Mouse (Mus musculus) MEL (cell line): ENCODE measurements around the gene Cntnap5c. TPM values are rescaled to one million over a fixed set of nuclear protein-coding genes. Genes with fewer than 3 reads are reported as not detected.

ENCODE experiments used
- DNase-seq: peaks from one replicate; pipeline ENCODE4 v3.0.0; 2011; ENCODE audit warnings: low read depth, low spot score
- H3K27ac ChIP-seq: 2 replicates; pipeline ENCODE4 v1.5.1; 2012; ENCODE audit warnings: low read depth, mild to moderate bottlenecking, control low read depth, low read length, moderate library complexity; ENCODE audit not compliant: control insufficient read depth
- H3K27me3 ChIP-seq, 2 experiments: fragments of 150-350 bp in 1 of 2; sonication (generic) in 1 of 2; 2 replicates each; pipeline ENCODE4 v1.6.1; 2012; ENCODE audit warnings: low read length in 2 of 2, mild to moderate bottlenecking in 2 of 2, improper control_type of control experiment in 1 of 2, moderate library complexity in 1 of 2; ENCODE audit not compliant: insufficient read depth in 2 of 2, control insufficient read depth in 1 of 2
- H3K36me3 ChIP-seq, 2 experiments: 2 replicates each; pipeline ENCODE4 v1.6.1; 2012 to 2014; ENCODE audit warnings: low read length in 2 of 2, improper control_type of control experiment in 1 of 2, inconsistent platforms in 1 of 2, mild to moderate bottlenecking in 1 of 2; ENCODE audit not compliant: insufficient read depth in 2 of 2, control insufficient read depth in 1 of 2
- H3K4me1 ChIP-seq, 2 experiments: fragments of 150-350 bp in 1 of 2; sonication (generic) in 1 of 2; 2 replicates each; pipeline ENCODE4 v1.6.1; 2012; ENCODE audit warnings: low read length in 2 of 2, improper control_type of control experiment in 1 of 2, mild to moderate bottlenecking in 1 of 2; ENCODE audit not compliant: insufficient read depth in 2 of 2, control insufficient read depth in 1 of 2
- H3K4me3 ChIP-seq, 2 experiments: fragments of 150-350 bp in 1 of 2; sonication (generic) in 1 of 2; 2 replicates each; pipeline ENCODE4 v1.5.1; 2012; ENCODE audit warnings: low read depth in 2 of 2, low read length in 2 of 2, mild to moderate bottlenecking in 2 of 2, moderate library complexity in 2 of 2, control low read depth in 1 of 2, improper control_type of control experiment in 1 of 2; ENCODE audit not compliant: control insufficient read depth in 1 of 2, insufficient read depth in 1 of 2
- H3K79me2 ChIP-seq: 2 replicates; pipeline ENCODE4 v1.6.1; 2012; ENCODE audit warnings: mild to moderate bottlenecking, low read length, moderate library complexity; ENCODE audit not compliant: control insufficient read depth, poor library complexity, insufficient read depth
- H3K9ac ChIP-seq: 2 replicates; pipeline ENCODE4 v1.6.1; 2012; ENCODE audit warnings: low read depth, mild to moderate bottlenecking, control low read depth, low read length, moderate library complexity; ENCODE audit not compliant: control insufficient read depth, poor library complexity, severe bottlenecking
- H3K9me3 ChIP-seq: fragments of 150-350 bp; sonication (generic); replicated peaks from 2 replicates; pipeline ENCODE4 v1.6.1; 2012; ENCODE audit warnings: mild to moderate bottlenecking, low read length, improper control_type of control experiment, moderate library complexity; ENCODE audit not compliant: insufficient read depth
- E2F4 ChIP-seq: IDR thresholded peaks from 2 replicates; pipeline ENCODE4 v1.6.1; 2011; ENCODE audit warnings: low read depth, low read length, improper control_type of control experiment, borderline replicate concordance
- ELF1 ChIP-seq: IDR thresholded peaks from 2 replicates; pipeline ENCODE4 v1.6.1; 2014; ENCODE audit warnings: low read depth, mild to moderate bottlenecking, inconsistent platforms, low read length, improper control_type of control experiment, moderate library complexity
- EP300 ChIP-seq, 2 experiments: IDR thresholded peaks; 2 replicates each; pipeline ENCODE4 v1.6.1; 2011; ENCODE audit warnings: improper control_type of control experiment in 2 of 2, low read length in 2 of 2, low read depth in 1 of 2, mild to moderate bottlenecking in 1 of 2
- ETS1 ChIP-seq: IDR thresholded peaks from 2 replicates; pipeline ENCODE4 v1.6.1; 2012; ENCODE audit warnings: low read depth, mild to moderate bottlenecking, inconsistent platforms, low read length, improper control_type of control experiment, moderate library complexity
- GABPA ChIP-seq: IDR thresholded peaks from 2 replicates; pipeline ENCODE4 v1.6.1; 2012; ENCODE audit warnings: low read depth, mild to moderate bottlenecking, inconsistent platforms, low read length, improper control_type of control experiment, moderate library complexity
- GATA1 ChIP-seq: IDR thresholded peaks from 2 replicates; pipeline ENCODE4 v1.6.1; 2011; ENCODE audit warnings: low read depth, low read length, improper control_type of control experiment
- HCFC1 ChIP-seq: IDR thresholded peaks from 2 replicates; pipeline ENCODE4 v1.6.1; 2012; ENCODE audit warnings: low read depth, mild to moderate bottlenecking, inconsistent platforms, low read length, improper control_type of control experiment, moderate library complexity
- MAX ChIP-seq: IDR thresholded peaks from 2 replicates; pipeline ENCODE4 v1.6.1; 2011; ENCODE audit warnings: low read length, improper control_type of control experiment
- MEF2A ChIP-seq: IDR thresholded peaks from 2 replicates; pipeline ENCODE4 v1.6.1; 2014; ENCODE audit warnings: low read depth, mild to moderate bottlenecking, inconsistent platforms, low read length, improper control_type of control experiment; ENCODE audit not compliant: poor library complexity, insufficient replicate concordance, severe bottlenecking; ENCODE audit errors: extremely low read depth
- MXI1 ChIP-seq: IDR thresholded peaks from 2 replicates; pipeline ENCODE4 v1.6.1; 2011; ENCODE audit warnings: mild to moderate bottlenecking, low read depth, low read length, improper control_type of control experiment
- POLR2AphosphoS2 ChIP-seq: IDR thresholded peaks from 2 replicates; pipeline ENCODE4 v1.6.1; 2011; ENCODE audit warnings: low read length, improper control_type of control experiment
- POLR2AphosphoS5 ChIP-seq: IDR thresholded peaks from 2 replicates; pipeline ENCODE4 v1.6.1; 2012; ENCODE audit warnings: low read depth, borderline replicate concordance, mild to moderate bottlenecking, inconsistent platforms, low read length, moderate library complexity, mixed read lengths
- SIN3A ChIP-seq: IDR thresholded peaks from 2 replicates; pipeline ENCODE4 v1.6.1; 2012; ENCODE audit warnings: low read length, improper control_type of control experiment, inconsistent platforms
- USF1 ChIP-seq: IDR thresholded peaks from 2 replicates; pipeline ENCODE4 v1.6.1; 2014; ENCODE audit warnings: low read depth, mild to moderate bottlenecking, inconsistent platforms, low read length, improper control_type of control experiment, moderate library complexity
- ZC3H11A ChIP-seq: IDR thresholded peaks from 2 replicates; pipeline ENCODE4 v1.6.1; 2012; ENCODE audit warnings: low read depth, mild to moderate bottlenecking, inconsistent platforms, low read length, improper control_type of control experiment
- ZNF384 ChIP-seq: IDR thresholded peaks from 2 replicates; pipeline ENCODE4 v1.6.1; 2012; ENCODE audit warnings: low read depth, mild to moderate bottlenecking, inconsistent platforms, low read length, improper control_type of control experiment
- polyA plus RNA-seq, 2 experiments: library from polyadenylated mRNA; stranded (reverse) in 1 of 2; unstranded in 1 of 2; fragments of >175 nt in 1 of 2; fragments of >200 nt in 1 of 2; gene quantifications; 2 replicates each; pipeline versions ENCODE4 v1.2.1 to v1.2.4; 2012; ENCODE audit warnings: low replicate concordance in 2 of 2, low read depth in 1 of 2; ENCODE audit not compliant: insufficient read length in 2 of 2, insufficient read depth in 1 of 2, missing spikeins in 1 of 2
- total RNA-seq: library from RNA; depleted of rRNA; stranded (reverse); fragments of 300-350 nt; gene quantifications from 2 replicates; pipeline ENCODE4 v1.2.3, GENCODE M21; 2012

Cntnap5c gene
- total and polyA plus RNA-seq, 3 experiments: not detected

GRCm38 (mm10) chr17:57770904-57771303 lies 1.5 kb downstream of the Cntnap5c start (continued):
- TF ChIP-seq ETS1 (no peak), ELF1 (no peak), MXI1 (no peak)

- TF ChIP-seq GATA1 (no peak), ZNF384 (no peak), POLR2AphosphoS2 (no peak), GABPA (no peak), EP300 (IDR thresholded peaks at IDR 0.05; ENCODE audit: low read depth in 1 of 2, low read length in 2 of 2) (no peak), MEF2A (no peak), E2F4 (no peak), ZC3H11A (no peak), POLR2AphosphoS5 (no peak), HCFC1 (no peak), ETS1 (no peak), SIN3A (no peak)
Measured at GRCm38 (mm10) chr17:57788161-57788799, 18.9 kb downstream of the Cntnap5c start.

GRCm38 (mm10) chr17:57795408-57795807 lies 26.0 kb downstream of the Cntnap5c start:
- no peak for DNase-seq
- H3K27ac ChIP-seq: no peak overlapping the region

More at GRCm38 (mm10) chr17:57788161-57788799, 18.9 kb downstream of the Cntnap5c start:
- no peaks in the 10 kb centered on the region for H3K36me3 ChIP-seq
- no peak overlapping the region for H3K4me3 ChIP-seq
- H3K27ac ChIP-seq: no peak overlapping the region
- H3K79me2 ChIP-seq: no peaks in the 10 kb centered on the region
- H3K9ac ChIP-seq: no peak overlapping the region
- H3K27me3 ChIP-seq: no peaks in the 10 kb centered on the region; a peak in 1 of 4 replicates
- no peaks in the 10 kb centered on the region for H3K9me3 ChIP-seq
- DNase-seq: no peak
- no peaks in the 10 kb centered on the region for H3K4me1 ChIP-seq

More at GRCm38 (mm10) chr17:57795408-57795807, 26.0 kb downstream of the Cntnap5c start:
- H3K79me2 ChIP-seq: no peaks in the 10 kb centered on the region
- no peak overlapping the region for H3K9ac ChIP-seq
- no peaks in the 10 kb centered on the region; a peak in 1 of 4 replicates for H3K27me3 ChIP-seq
- H3K36me3 ChIP-seq: no peaks in the 10 kb centered on the region
- no peak overlapping the region for H3K4me3 ChIP-seq
- TF ChIP-seq GABPA (no peak), USF1 (no peak), MAX (no peak)
- H3K4me1 ChIP-seq: no peaks in the 10 kb centered on the region
- H3K9me3 ChIP-seq: no peaks in the 10 kb centered on the region
